Mouse (Mus musculus) heart, embryonic 12.5 days (tissue): ENCODE results near the gene Xkr7. TPM values are rescaled to one million over a fixed set of nuclear protein-coding genes. Genes with fewer than 3 reads are reported as not detected.

Source experiments
- ATAC-seq: fragments of 200-750 bp; cut with Nextera tagmentation; 2 replicates; pipeline ENCODE4 v1.8.0; 2017; ENCODE audit warnings: moderate TSS enrichment, moderate library complexity; ENCODE audit not compliant: insufficient number of reproducible peaks, low FRiP score
- H3K27ac ChIP-seq: fragments of 300-500 bp; sonication (generic); 2 replicates; pipeline ENCODE4 v1.5.1; 2016; ENCODE audit warnings: mild to moderate bottlenecking, moderate library complexity; ENCODE audit not compliant: poor library complexity, severe bottlenecking
- H3K27me3 ChIP-seq: fragments of 300-500 bp; sonication (generic); replicated peaks from 2 replicates; pipeline ENCODE4 v1.6.1; 2016; ENCODE audit warnings: mild to moderate bottlenecking, moderate library complexity
- H3K36me3 ChIP-seq: fragments of 300-500 bp; sonication (generic); 2 replicates; pipeline ENCODE4 v1.6.1; 2016; ENCODE audit warnings: mild to moderate bottlenecking, moderate library complexity
- H3K4me1 ChIP-seq: fragments of 300-500 bp; sonication (generic); replicated peaks from 2 replicates; pipeline ENCODE4 v1.6.1; 2016; ENCODE audit warnings: mild to moderate bottlenecking
- H3K4me2 ChIP-seq: fragments of 300-500 bp; sonication (generic); 2 replicates; pipeline ENCODE4 v1.6.1; 2016; ENCODE audit warnings: mild to moderate bottlenecking, moderate library complexity
- H3K4me3 ChIP-seq: fragments of 300-500 bp; sonication (generic); 2 replicates; pipeline ENCODE4 v1.5.1; 2016; ENCODE audit warnings: mild to moderate bottlenecking
- H3K9ac ChIP-seq: fragments of 300-500 bp; sonication (generic); 2 replicates; pipeline ENCODE4 v1.6.1; 2016; ENCODE audit warnings: mild to moderate bottlenecking, moderate library complexity
- H3K9me3 ChIP-seq: fragments of 300-500 bp; sonication (generic); replicated peaks from 2 replicates; pipeline ENCODE4 v1.6.1; 2016; ENCODE audit warnings: mild to moderate bottlenecking, moderate library complexity
- WGBS: fragments of 180-500 bp; shearing (Covaris S2); methylation state at CpG from one replicate; pipeline ENCODE4 v1.1.7; 2016; 5-methylcytosine and 5-hydroxymethylcytosine counted together
- polyA plus RNA-seq: library from polyadenylated mRNA; unstranded; fragments of >200 nt; fragmentation: Nextera tagmentation; extraction: Ambion mirVana; gene quantifications from 2 replicates; pipeline ENCODE4 v1.2.1, GENCODE M21; 2016

Xkr7 gene
- polyA plus RNA-seq, result not detected in 2 replicates

DNA sequence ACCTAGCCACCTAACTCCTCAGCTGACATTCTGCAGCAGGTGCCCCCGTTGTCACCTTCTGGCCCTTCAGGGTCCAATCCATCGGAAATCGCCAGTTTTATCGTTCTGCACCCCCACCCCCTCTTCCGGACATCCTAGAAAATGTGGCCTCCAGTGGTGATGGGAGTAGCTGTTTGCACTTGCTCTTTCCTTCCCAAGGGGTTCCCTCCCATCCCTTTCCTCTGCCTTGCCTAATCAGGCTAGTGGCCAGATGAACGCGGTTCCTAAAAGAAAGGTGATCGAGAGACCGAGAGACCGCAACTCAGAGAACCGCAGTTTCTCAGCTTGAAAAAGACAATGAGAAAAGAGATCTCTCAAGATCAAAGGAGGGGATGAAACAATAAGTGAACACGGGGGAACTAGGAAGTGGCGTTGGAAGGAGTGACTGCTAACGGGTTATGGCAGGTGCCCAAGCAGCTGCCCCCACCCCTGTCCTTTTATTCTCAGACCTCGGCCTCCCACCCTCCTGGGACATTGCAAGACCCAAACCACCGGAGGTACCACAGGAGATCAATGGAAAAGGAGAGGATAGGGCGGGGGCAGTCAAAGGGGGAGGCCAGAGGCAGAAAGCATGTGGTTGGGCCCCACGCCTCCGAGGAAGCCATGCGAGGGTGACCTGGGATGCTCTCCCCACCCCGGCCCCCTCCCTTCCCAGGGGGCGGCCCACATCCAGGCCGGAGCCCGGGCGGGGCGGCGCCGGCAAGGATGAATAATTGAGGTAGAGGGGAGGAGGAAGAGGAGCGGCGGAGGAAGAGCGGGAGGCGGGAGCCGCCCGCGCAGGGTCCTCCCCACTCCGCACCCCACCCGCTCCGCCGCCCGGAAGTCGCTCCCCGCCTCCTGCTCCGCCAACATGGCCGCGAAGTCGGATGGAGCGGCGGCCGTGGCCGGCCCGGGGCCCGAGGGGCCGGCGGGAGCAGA, at the start of gene Xkr7:
Xkr7 (plus strand) TSS at position 727 of the 957 bp plus-strand sequence.
- Histone ChIP-seq H3K4me3 (peak within 1 kb of the TSS; percentile 49), H3K36me3 (no peaks in the 10 kb centered on the region), H3K27ac (no peak within 1 kb of the TSS), H3K4me2 (peak within 1 kb of the TSS; percentile 80), H3K9ac (no peak within 1 kb of the TSS), H3K4me1 (peaks cover 6% of the 10 kb centered on the region), H3K27me3 (peaks cover 90% of the 10 kb centered on the region), H3K9me3 (no peaks in the 10 kb centered on the region)
- peak; percentile 39; the same call in 1 of the 2 replicates for ATAC-seq
- WGBS, result 3% methylated on average over 49 of the region's 54 CpGs

DNA sequence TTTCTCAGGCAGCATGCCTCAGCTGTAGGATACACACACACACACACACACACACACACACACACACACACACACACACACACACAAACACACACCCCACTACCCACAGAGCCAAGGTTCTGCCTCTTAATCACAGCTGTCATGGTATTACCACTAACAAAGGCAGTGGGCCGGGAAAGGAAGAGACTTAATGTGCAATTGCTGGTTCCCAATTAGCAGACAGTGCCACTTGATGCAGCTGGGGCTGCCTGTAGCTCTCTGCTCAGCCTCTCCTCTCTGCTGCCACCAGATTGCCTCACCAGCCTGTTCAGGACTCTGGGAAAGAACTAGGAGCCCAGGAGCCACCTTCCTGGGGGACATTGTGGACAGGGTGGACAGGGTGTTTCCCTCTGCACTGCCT, 46.1 kb upstream of the Xkr7 start:
- H3K27ac ChIP-seq, result no peak overlapping the region
- ATAC-seq, result no peak
- H3K9me3 ChIP-seq, result no peaks in the 10 kb centered on the region
- H3K4me2 ChIP-seq, result no peak overlapping the region
- 58% methylated on average over 1 of the region's 1 CpGs for WGBS
- H3K4me3 ChIP-seq, result no peak overlapping the region
- H3K36me3 ChIP-seq, result no peaks in the 10 kb centered on the region
- H3K4me1 ChIP-seq, result no peaks in the 10 kb centered on the region
- H3K27me3 ChIP-seq, result peaks cover 9% of the 10 kb centered on the region
- H3K9ac ChIP-seq, result no peak overlapping the region

DNA sequence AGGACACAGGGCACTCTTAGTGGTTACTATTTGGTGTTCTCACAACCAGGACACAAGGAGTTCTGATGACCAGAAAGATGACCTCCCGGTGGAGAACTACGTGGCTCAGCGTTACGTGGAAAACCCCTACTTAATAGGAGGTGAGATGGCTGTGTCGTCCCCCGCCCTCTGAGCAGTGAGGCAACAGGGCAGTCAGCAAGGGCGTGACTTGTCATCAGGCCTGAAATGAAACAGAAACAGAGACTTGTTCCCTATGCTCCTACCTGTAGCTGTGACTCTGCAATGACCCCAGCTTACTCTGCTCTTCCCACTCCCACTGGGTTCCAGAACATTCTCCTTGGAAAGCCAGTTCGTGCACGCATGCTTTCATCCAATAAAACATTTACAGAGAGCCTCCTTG, 40.1 kb upstream of the Xkr7 start:
- H3K9ac ChIP-seq, result no peak overlapping the region
- no peaks in the 10 kb centered on the region for H3K9me3 ChIP-seq
- WGBS, result 63% methylated on average over 9 of the region's 9 CpGs
- no peak overlapping the region for H3K4me2 ChIP-seq
- peaks cover 16% of the 10 kb centered on the region; the same call in 1 of the 2 replicates for H3K27me3 ChIP-seq
- no peaks in the 10 kb centered on the region for H3K4me1 ChIP-seq
- H3K36me3 ChIP-seq, result no peaks in the 10 kb centered on the region
- H3K4me3 ChIP-seq, result no peak overlapping the region
- H3K27ac ChIP-seq, result no peak overlapping the region
- ATAC-seq, result no peak

DNA sequence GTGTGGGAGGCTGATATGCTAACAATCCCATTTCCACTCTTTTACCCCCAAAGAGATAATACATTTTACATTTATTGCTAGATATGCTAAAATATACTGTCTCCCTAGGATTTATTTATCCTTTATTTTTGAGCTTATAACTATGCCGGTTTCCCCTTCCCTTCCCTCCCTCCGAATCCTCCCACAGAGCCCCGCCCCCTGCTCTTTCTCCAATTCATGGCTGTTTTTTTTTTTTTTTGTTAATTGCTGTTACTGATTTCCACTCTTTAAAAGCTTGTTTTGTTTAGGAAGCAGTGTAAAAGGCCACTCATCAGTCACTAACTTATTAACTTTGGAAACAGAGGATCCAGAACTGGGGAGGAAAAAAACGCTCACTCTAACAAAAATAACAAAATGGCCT, 34.6 kb upstream of the Xkr7 start:
- Histone ChIP-seq H3K9ac (no peak overlapping the region), H3K4me1 (no peaks in the 10 kb centered on the region), H3K9me3 (no peaks in the 10 kb centered on the region), H3K27me3 (0 out of 2 replicates have a peak, but pooled peaks cover 11% of the 10 kb centered on the region), H3K27ac (no peak overlapping the region), H3K36me3 (no peaks in the 10 kb centered on the region), H3K4me2 (no peak overlapping the region), H3K4me3 (no peak overlapping the region)
- ATAC-seq, result no peak
- WGBS, result 69% methylated on average over 4 of the region's 4 CpGs

DNA sequence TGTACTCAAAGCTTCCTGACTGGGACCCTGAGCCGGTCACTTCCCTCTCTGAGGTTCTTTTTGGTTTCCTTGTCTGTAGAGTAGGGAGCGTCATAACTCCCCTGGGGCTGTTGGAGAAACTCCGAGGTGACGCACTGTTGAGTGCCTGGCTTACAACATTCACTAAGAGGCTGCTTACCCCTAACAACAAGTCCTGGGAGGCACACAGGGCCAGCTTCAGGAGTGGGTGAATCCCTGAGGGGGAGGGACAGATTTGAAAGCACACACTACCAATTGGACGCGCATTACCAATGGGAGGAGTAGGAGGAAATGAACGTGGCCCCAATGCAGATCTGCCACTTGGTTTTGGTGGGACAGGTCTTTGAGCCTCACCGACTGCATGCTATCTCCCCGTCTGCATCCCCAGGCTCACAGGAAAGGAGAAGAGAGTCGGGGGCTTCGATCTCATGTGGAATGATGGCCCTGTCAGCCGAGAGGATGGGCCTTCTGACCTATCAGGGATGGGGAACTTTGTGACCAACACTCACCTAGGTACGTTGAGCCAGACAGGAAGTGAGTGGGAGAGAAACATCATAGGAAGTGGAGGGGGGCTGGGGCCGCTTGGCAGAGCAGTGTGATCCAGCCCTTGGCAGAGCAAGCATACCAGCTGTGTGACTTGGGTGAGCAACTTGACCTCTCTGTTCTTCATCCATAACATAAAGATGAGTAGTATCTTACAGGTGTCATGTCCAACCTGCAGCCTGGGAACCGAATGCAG, 29.0 kb upstream of the Xkr7 start:
- no peak overlapping the region for H3K4me2 ChIP-seq
- H3K4me3 ChIP-seq, result no peak overlapping the region
- 71% methylated on average over 15 of the region's 15 CpGs for WGBS
- no peaks in the 10 kb centered on the region for H3K9me3 ChIP-seq
- no peak overlapping the region for H3K9ac ChIP-seq
- no peak for ATAC-seq
- H3K4me1 ChIP-seq, result no peaks in the 10 kb centered on the region
- peaks cover 10% of the 10 kb centered on the region for H3K36me3 ChIP-seq
- H3K27me3 ChIP-seq, result 0 out of 2 replicates have a peak, but pooled peaks cover 5% of the 10 kb centered on the region
- no peak overlapping the region for H3K27ac ChIP-seq

DNA sequence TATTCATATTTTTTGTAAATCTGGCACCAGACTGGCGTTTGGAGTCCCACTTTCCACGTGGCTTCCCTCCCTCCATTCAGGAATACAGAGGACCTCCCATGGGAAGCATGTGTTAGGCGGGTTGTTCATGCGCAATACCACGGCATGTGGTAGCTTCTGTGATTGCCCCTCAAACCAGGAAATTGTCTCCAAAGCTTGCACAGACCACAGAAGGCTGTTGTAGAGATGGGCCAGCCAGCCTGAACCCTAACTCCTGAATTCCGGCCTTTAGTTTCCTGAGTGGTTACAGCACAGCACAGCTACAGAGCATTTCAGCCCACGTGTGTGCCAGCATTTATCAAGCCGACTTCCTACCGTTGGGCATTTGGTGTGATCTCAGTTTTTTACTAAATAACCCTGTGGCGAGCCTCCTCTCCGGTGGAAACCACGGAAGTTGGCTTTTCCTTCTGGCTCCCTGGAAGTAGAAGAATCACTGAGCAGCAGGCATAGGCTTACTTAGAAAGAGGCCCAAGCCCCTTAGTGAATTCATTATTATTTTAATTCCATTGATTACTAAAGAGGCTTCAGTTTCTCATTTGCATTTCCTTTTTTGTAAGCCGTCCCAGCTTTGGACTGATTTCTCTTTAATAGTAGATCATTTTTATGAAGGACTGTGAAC, 27.8 kb upstream of the Xkr7 start:
- Histone ChIP-seq H3K36me3 (peaks cover 22% of the 10 kb centered on the region), H3K9me3 (no peaks in the 10 kb centered on the region), H3K4me2 (no peak overlapping the region), H3K27ac (no peak overlapping the region), H3K4me1 (no peaks in the 10 kb centered on the region), H3K9ac (no peak overlapping the region), H3K4me3 (no peak overlapping the region), H3K27me3 (no peaks in the 10 kb centered on the region)
- no peak for ATAC-seq
- 62% methylated on average over 13 of the region's 13 CpGs for WGBS

DNA sequence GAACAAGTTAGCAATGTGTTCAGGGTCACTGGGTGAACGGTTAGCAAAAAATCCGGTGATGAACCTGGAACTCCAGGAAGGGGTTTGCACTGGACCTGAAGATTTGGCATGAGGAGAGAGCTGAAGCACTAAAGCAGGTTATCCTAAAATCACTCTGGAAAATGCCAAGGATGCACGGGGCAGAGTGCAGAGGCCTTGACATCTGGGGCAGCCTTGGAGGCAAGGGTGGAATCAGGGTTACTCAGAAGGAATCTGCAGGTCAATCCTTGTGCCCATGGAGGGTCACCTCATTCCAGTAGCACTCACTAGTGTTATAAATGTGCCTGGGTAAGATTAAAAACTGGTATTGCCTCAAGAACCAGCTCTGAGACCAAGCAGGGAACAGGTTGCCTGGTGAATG, 25.7 kb upstream of the Xkr7 start:
- no peaks in the 10 kb centered on the region for H3K9me3 ChIP-seq
- peaks cover 43% of the 10 kb centered on the region for H3K36me3 ChIP-seq
- no peaks in the 10 kb centered on the region for H3K27me3 ChIP-seq
- WGBS, result 81% methylated on average over 3 of the region's 3 CpGs
- no peak overlapping the region for H3K4me3 ChIP-seq
- H3K27ac ChIP-seq, result no peak overlapping the region
- no peak overlapping the region for H3K4me2 ChIP-seq
- H3K9ac ChIP-seq, result no peak overlapping the region
- ATAC-seq, result no peak
- H3K4me1 ChIP-seq, result no peaks in the 10 kb centered on the region

DNA sequence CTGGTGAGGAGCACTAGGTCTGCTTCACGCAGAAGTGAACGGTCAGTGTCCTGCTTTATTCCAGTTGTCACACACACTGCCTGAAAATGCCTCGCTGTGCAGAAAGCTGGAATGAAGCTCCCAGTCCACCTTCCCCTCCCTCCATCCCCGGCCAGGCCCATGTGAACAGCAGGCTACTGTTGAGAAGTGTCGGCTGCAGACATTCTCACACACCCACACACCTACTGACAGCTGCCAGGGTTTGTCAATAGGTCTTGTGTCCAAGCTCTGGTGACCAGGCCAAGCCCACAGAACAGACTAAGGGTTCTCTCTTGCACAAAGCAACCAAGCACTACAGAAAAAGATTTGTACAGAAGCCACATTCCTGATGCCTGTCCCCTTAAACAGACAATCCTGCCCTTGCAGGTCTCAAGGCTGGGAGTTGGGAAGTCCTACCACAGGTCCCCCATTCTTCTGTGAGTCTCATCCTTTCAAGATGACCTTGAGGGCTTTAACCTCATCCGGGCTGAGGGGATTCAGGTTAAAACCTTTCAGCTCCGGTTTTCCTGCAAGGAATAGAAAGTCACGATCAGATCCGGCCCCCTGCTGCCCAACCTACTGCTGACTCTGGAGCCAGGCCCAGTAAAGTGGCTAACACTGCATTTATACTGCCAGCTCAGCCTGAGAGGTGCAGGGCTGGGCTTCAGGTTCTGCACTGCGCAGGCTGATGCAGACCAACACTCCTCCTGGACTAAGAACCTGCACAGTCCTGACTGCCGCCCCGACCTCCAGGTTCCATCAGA, 22.3 kb upstream of the Xkr7 start:
- ATAC-seq, result no peak

DNA sequence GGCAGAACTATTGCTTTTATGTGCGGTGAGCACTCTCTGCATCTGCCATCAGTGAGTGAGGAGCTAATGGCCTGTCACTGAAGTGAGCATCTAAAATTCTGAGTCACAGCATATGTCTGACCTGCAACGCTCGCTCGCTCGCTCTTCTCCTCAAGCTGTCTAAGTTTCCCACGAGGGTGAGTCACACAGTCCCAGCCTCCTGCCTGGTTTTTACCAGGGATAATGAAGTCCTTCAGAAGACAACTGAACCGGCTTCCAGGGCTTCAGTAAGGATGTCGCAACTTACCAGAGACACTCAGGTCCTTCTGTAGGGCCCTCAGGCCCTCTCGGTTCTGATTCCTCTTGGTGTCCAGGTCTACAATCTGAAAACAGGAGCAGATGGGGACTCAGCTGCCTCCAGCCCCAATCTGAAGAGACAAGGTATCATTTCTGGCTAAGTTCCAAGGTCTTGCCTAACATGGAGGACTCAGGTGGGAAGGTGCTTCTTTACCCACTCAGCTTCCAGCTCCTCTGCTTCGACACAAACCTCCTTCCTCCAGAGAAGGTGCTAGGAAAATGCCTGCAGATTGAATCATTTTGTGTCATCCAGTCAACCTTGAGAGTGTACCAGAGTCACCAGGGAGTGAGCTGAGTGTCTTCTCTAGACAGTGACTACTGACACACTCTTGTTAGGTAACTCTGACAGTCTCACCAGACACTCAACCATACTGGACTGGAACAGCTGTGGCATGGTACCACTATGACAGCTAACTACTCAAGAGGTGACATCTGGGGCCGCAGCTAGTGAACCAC, 17.7 kb upstream of the Xkr7 start:
- peak overlapping the region; percentile 90 for H3K4me2 ChIP-seq
- H3K9me3 ChIP-seq, result no peaks in the 10 kb centered on the region
- H3K4me3 ChIP-seq, result peak overlapping the region; percentile 80
- peaks cover 23% of the 10 kb centered on the region for H3K27me3 ChIP-seq
- peaks cover 47% of the 10 kb centered on the region for H3K36me3 ChIP-seq
- 90% methylated on average over 11 of the region's 11 CpGs for WGBS
- no peak for ATAC-seq
- H3K9ac ChIP-seq, result peak overlapping the region; percentile 88
- peaks cover 10% of the 10 kb centered on the region for H3K4me1 ChIP-seq
- no peak overlapping the region for H3K27ac ChIP-seq

More for the DNA sequence above, 22.3 kb upstream of the Xkr7 start:
- Histone ChIP-seq H3K4me2 (no peak overlapping the region), H3K27ac (no peak overlapping the region), H3K27me3 (no peaks in the 10 kb centered on the region), H3K9ac (no peak overlapping the region), H3K4me1 (peaks cover 6% of the 10 kb centered on the region), H3K4me3 (no peak overlapping the region), H3K36me3 (peaks cover 70% of the 10 kb centered on the region), H3K9me3 (no peaks in the 10 kb centered on the region)
- 81% methylated on average over 12 of the region's 12 CpGs for WGBS
